Mouse (Mus musculus): Measurements from ENCODE around the gene Crocc2.

GRCm38 (mm10) chr1:93206277-93206970 is 37.9 kb downstream of the Crocc2 start:
- TF ChIP-seq CTCF (IDR thresholded peaks at IDR 0.05; ENCODE audit: low read depth) (no peak), EP300 (IDR thresholded peaks at IDR 0.05; ENCODE audit: low read depth) (no peak)
